Mouse (Mus musculus) Patski (cell line): Measurements from ENCODE around the gene Cntrl. TPM values are rescaled to one million over a fixed set of nuclear protein-coding genes. Genes with fewer than 3 reads are reported as not detected.

ENCODE experiments used
- ATAC-seq: fragments of 100-300 bp; one replicate; pipeline ENCODE4 v1.8.0; 2021
- CTCF ChIA-PET: fragments of 350-600 bp; sonication (Branson Sonifier 250); formaldehyde crosslinking; loops from one replicate; lab custom pipeline; 2022; ENCODE audit warnings: inconsistent platforms; lab: Charles Lee
- POLR2A ChIA-PET: fragments of 350-600 bp; sonication (Branson Sonifier 250); formaldehyde crosslinking; loops from one replicate; lab custom pipeline; 2022; ENCODE audit warnings: antibody characterized with exemption, inconsistent platforms; lab: Charles Lee
- DNase-seq: peaks from one replicate; pipeline ENCODE4 v3.0.0-alpha.2; 2011; ENCODE audit warnings: low read depth, low spot score
- H3K27me3 ChIP-seq: fragments of 371-371 bp; one replicate; pipeline ENCODE4 v1.5.1; 2021
- CTCF ChIP-seq: fragments of 100-300 bp; IDR thresholded peaks from one replicate; pipeline ENCODE4 v1.5.1; 2021
- in situ Hi-C: fragments of 300-500 bp; cut with MboI; formaldehyde crosslinking; loops from 3 replicates; pipeline ENCODE4 v1.11.1; 2018; ENCODE audit warnings: low pct_unique_long_range_greater_than_20kb, mixed read lengths
- polyA plus RNA-seq: library from polyadenylated mRNA; unstranded; gene quantifications from one replicate; pipeline ENCODE4 v1.2.3, GENCODE M21; 2021

Gene Cntrl
- polyA plus RNA-seq, 1 experiment from 2014 or later, result 17.4 TPM

- TF ChIP-seq CTCF, result no peak
- in situ Hi-C loops, result no loop called here
- ChIA-PET POLR2A (no interaction called here), CTCF (interaction anchor here (0.7 kb wide), 1 partner anchor 9 kb away, joined by 3 read pairs; no protein-coding TSS in a partner anchor)
- H3K27me3 ChIP-seq, result no peaks in the 10 kb centered on the region
- ATAC-seq (no peak), DNase-seq (no peak)
Observed at GRCm38 (mm10) chr2:35153844-35154554, 44.7 kb downstream of the Cntrl start.

- H3K27me3 ChIP-seq, result no peaks in the 10 kb centered on the region
- TF ChIP-seq CTCF, result no peak
- ATAC-seq (no peak), DNase-seq (no peak)
- POLR2A ChIA-PET, result no interaction called here
- CTCF ChIA-PET, result no interaction called here
- in situ Hi-C loops, result no loop called here
Observed at GRCm38 (mm10) chr2:35156985-35157384, 47.7 kb downstream of the Cntrl start.

- CTCF ChIA-PET, result interaction anchor here (1.5 kb wide), 1 partner anchor 13 kb away, joined by 3 read pairs; no protein-coding TSS in a partner anchor
- in situ Hi-C loops, result no loop called here
- POLR2A ChIA-PET, result no interaction called here
- no peak for ATAC-seq
- no peak for TF ChIP-seq CTCF
- no peak for DNase-seq
- H3K27me3 ChIP-seq, result no peaks in the 10 kb centered on the region
Observed at GRCm38 (mm10) chr2:35157836-35158235, 48.5 kb downstream of the Cntrl start.

GRCm38 (mm10) chr2:35158358-35158757, 49.1 kb downstream of the Cntrl start:
- DNase-seq (no peak), ATAC-seq (no peak)
- H3K27me3 ChIP-seq, result no peaks in the 10 kb centered on the region
- in situ Hi-C loops, result no loop called here
- ChIA-PET POLR2A (no interaction called here), CTCF (interaction anchor here (1.5 kb wide), 1 partner anchor 13 kb away, joined by 3 read pairs; no protein-coding TSS in a partner anchor)
- TF ChIP-seq CTCF, result no peak

- in situ Hi-C loops, result no loop called here
- CTCF ChIA-PET, result no interaction called here
- ATAC-seq (no peak), DNase-seq (no peak)
- H3K27me3 ChIP-seq, result no peaks in the 10 kb centered on the region
- POLR2A ChIA-PET, result no interaction called here
- no peak for TF ChIP-seq CTCF
Observed at GRCm38 (mm10) chr2:35160206-35160605, 50.9 kb downstream of the Cntrl start.

- ChIA-PET CTCF (no interaction called here), POLR2A (no interaction called here)
- TF ChIP-seq CTCF, result no peak
- ATAC-seq (no peak), DNase-seq (no peak)
- H3K27me3 ChIP-seq, result no peaks in the 10 kb centered on the region
- in situ Hi-C loops, result no loop called here
Observed at GRCm38 (mm10) chr2:35161846-35162488, 52.7 kb downstream of the Cntrl start.

GRCm38 (mm10) chr2:35163396-35163795, 54.1 kb downstream of the Cntrl start:
- H3K27me3 ChIP-seq, result no peaks in the 10 kb centered on the region
- in situ Hi-C loops, result no loop called here
- ATAC-seq (no peak), DNase-seq (no peak)
- POLR2A ChIA-PET, result no interaction called here
- no peak for TF ChIP-seq CTCF
- CTCF ChIA-PET, result interaction anchor here (0.9 kb wide), 1 partner anchor 9 kb away, joined by 4 read pairs; no protein-coding TSS in a partner anchor

GRCm38 (mm10) chr2:35165416-35165815, 56.1 kb downstream of the Cntrl start:
- ChIA-PET CTCF (no interaction called here), POLR2A (no interaction called here)
- ATAC-seq, result no peak
- no peaks in the 10 kb centered on the region for H3K27me3 ChIP-seq
- TF ChIP-seq CTCF, result no peak
- no peak for DNase-seq
- in situ Hi-C loops, result no loop called here

- H3K27me3 ChIP-seq, result no peaks in the 10 kb centered on the region
- no peak for DNase-seq
- ATAC-seq, result no peak
- ChIA-PET CTCF (no interaction called here), POLR2A (no interaction called here)
- in situ Hi-C loops, result no loop called here
- TF ChIP-seq CTCF, result no peak
Observed at GRCm38 (mm10) chr2:35166816-35167215, 57.5 kb downstream of the Cntrl start.

- TF ChIP-seq CTCF, result no peak
- DNase-seq (no peak), ATAC-seq (no peak)
- in situ Hi-C loops, result no loop called here
- no peaks in the 10 kb centered on the region for H3K27me3 ChIP-seq
- ChIA-PET CTCF (no interaction called here), POLR2A (no interaction called here)
Observed at GRCm38 (mm10) chr2:35169452-35169851, 60.2 kb downstream of the Cntrl start.

GRCm38 (mm10) chr2:35171341-35171861, 62.1 kb downstream of the Cntrl start:
- DNase-seq, result no peak

More at GRCm38 (mm10) chr2:35171341-35171861, 62.1 kb downstream of the Cntrl start:
- H3K27me3 ChIP-seq, result no peaks in the 10 kb centered on the region
- ATAC-seq, result peak; percentile 18
- ChIA-PET POLR2A (no interaction called here), CTCF (interaction anchor here (1.0 to 1.3 kb wide), 2 partner anchors 9 to 13 kb away, joined by 3 to 4 read pairs; no protein-coding TSS in a partner anchor)
- no peak for TF ChIP-seq CTCF
- in situ Hi-C loops, result no loop called here
